Comparison of ENCODE assay signal across 8 mouse cellular contexts in the genomic region with DNA sequence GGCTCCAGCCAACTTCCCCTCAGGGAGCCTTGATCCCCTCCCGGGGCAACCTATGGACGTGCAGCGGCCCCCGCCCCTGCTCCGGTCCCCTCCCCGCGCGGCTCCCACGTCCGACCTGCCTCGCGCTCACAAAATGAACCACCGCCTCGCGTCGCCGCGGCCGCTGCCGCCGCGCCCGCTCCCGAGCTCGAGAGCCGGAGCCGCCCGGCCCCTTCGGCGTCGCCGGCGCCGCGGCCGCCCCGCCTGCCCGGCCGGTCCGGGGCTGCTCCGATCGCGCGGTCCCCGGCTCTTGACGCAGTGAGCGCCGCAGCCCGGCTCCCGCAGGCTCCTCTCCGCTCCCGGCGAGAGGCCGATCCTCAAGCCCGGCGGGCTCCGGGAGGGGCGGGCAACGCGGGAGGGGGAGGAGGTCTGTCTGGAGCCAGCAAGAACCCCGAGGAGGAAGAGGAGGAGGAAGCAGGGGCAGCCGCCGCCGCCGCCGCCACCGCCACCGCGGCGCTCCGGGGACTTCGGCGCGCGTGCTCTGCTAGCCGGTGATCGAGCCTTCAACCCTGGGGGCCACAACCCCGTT. TPM values are rescaled to one million over a fixed set of nuclear protein-coding genes. Genes with fewer than 3 reads are reported as not detected.
A peak's percentile ranks its signal among the peaks of the same experiment; 100 is the strongest.
DNase-seq lines count a peak whose midpoint lies in the region; ATAC-seq lines count a peak whose summit lies in the region.

No protein-coding gene starts in this region.

- H3K4me3 ChIP-seq in hindbrain, embryonic 14.5 days (replicated peaks; ENCODE audit: low read length) = peak overlapping the region; percentile 77
- peak overlapping the region; percentile 65 for H3K4me3 ChIP-seq in lung, embryonic 16.5 days (ENCODE audit: low read length)

- H3K9me3 ChIP-seq in hindbrain, embryonic 14.5 days (ENCODE audit: control insufficient read depth, low read length) = no peaks in the 10 kb centered on the region
- H3K9me3 ChIP-seq in lung, embryonic 16.5 days (ENCODE audit: control insufficient read depth, low read length) = no peaks in the 10 kb centered on the region

- H3K9ac ChIP-seq in hindbrain, embryonic 14.5 days = peak overlapping the region; percentile 78
- H3K9ac ChIP-seq in lung, embryonic 16.5 days (ENCODE audit: low read length) = peak overlapping the region; percentile 61

- ATAC-seq in hindbrain, embryonic 14.5 days (ENCODE audit: low FRiP score) = no peak
- ATAC-seq in lung, embryonic 16.5 days (ENCODE audit: low read depth) = peak; percentile 37; the same call in 1 of the 2 replicates
- no peak for ATAC-seq in inflammation-experienced regulatory T-cells, adult 6 months

- peak overlapping the region; percentile 96 for H3K4me2 ChIP-seq in hindbrain, embryonic 14.5 days (replicated peaks)
- H3K4me2 ChIP-seq in lung, embryonic 16.5 days (ENCODE audit: low read depth, low read length) = peak overlapping the region; percentile 99

- H3K36me3 ChIP-seq in hindbrain, embryonic 14.5 days (replicated peaks; ENCODE audit: control insufficient read depth, insufficient read depth) = no peaks in the 10 kb centered on the region
- H3K36me3 ChIP-seq in lung, embryonic 16.5 days (ENCODE audit: control insufficient read depth, insufficient read depth, low read length) = no peaks in the 10 kb centered on the region

- peaks cover 41% of the 10 kb centered on the region for H3K4me1 ChIP-seq in hindbrain, embryonic 14.5 days (replicated peaks; ENCODE audit: control insufficient read depth, insufficient read depth, low read length)
- peaks cover 26% of the 10 kb centered on the region for H3K4me1 ChIP-seq in lung, embryonic 16.5 days (replicated peaks; ENCODE audit: control insufficient read depth, insufficient read depth, low read length)

- H3K27ac ChIP-seq in hindbrain, embryonic 14.5 days = peak overlapping the region; percentile 38; the same call in 1 of the 2 replicates
- H3K27ac ChIP-seq in lung, embryonic 16.5 days (ENCODE audit: low read length) = no peak overlapping the region

- DNase-seq in embryo, embryonic 11 days = peak; percentile 69
- no peak for DNase-seq in embryo, embryonic 10.5 days (ENCODE audit: low spot score)
- peak; percentile 12 for DNase-seq in thymus, postnatal 25 days
- no peak for DNase-seq in thymus, postnatal 0 days (ENCODE audit: low spot score)
- DNase-seq in hindbrain, embryonic 14.5 days (ENCODE audit: low spot score) = peak; percentile 36
- DNase-seq in thymus, postnatal 36 days = peak; percentile 9 to 27

- 1% methylated on average over 39 of the region's 78 CpGs for WGBS in hindbrain, embryonic 14.5 days
- under 1% methylated on average over 45 of the region's 78 CpGs for WGBS in lung, embryonic 16.5 days

- H3K27me3 ChIP-seq in hindbrain, embryonic 14.5 days (ENCODE audit: control insufficient read depth, insufficient read depth, low read length) = peaks cover 48% of the 10 kb centered on the region
- H3K27me3 ChIP-seq in lung, embryonic 16.5 days (ENCODE audit: control insufficient read depth, insufficient read depth, low read depth, low read length) = peaks cover 82% of the 10 kb centered on the region

RNA-seq across cellular contexts. Expression of gene Elfn1, which starts 0.6 kb away (rescaled TPM):
- polyA plus RNA-seq in thymus, postnatal 0 days (2015; fragmentation: Nextera tagmentation; extraction: Ambion mirVana) = 0.21 and 0.35 TPM in 2 replicates
- 3.5 and 5.0 TPM in 2 replicates for polyA plus RNA-seq in hindbrain, embryonic 14.5 days (2014; fragmentation: Nextera tagmentation; extraction: Ambion mirVana)
- 0.39 and 0.80 TPM in 2 replicates for polyA plus RNA-seq in lung, embryonic 16.5 days (2015; fragmentation: Nextera tagmentation; extraction: Ambion mirVana)
- polyA plus RNA-seq in inflammation-experienced regulatory T-cells, adult 6 months (2017; shearing (Covaris generic)) = not detected

Comparison
In these comparisons a context has a peak if more than half of its experiments do, and no peak if none do; other contexts are left out.
1. DNase-seq: peak in embryo, embryonic 11 days (single experiment), thymus, postnatal 25 days (single experiment), hindbrain, embryonic 14.5 days (single experiment) and thymus, postnatal 36 days (2 of 2); none in embryo, embryonic 10.5 days (single experiment) and thymus, postnatal 0 days (single experiment).